Mouse (Mus musculus) layer of hippocampus, postnatal 14 days (tissue): Measurements from ENCODE around the gene Mpp3. TPM values are rescaled to one million over a fixed set of nuclear protein-coding genes. Genes with fewer than 3 reads are reported as not detected.

Source experiments
- total RNA-seq, 2 experiments: library from RNA; stranded (reverse); gene quantifications; 2 replicates each; pipeline ENCODE4 v1.2.3; 2021

The Mpp3 gene
- total RNA-seq, 2 experiments from 2014 or later, result 87.4 to 93.8 TPM

Other genes starting within 250 kb of the Mpp3 start
- gene Etv4, start 243.1 kb downstream of the Mpp3 start, total RNA-seq, result 10 to 100 TPM; 19.3 to 22.1 TPM
- gene Meox1, start 134.1 kb downstream of the Mpp3 start, total RNA-seq, result 1 to 10 TPM; 1.9 to 2.0 TPM
- not detected for gene Sost, start 61.4 kb downstream of the Mpp3 start, total RNA-seq
- not detected for gene Cfap97d1, start 44.2 kb downstream of the Mpp3 start, total RNA-seq
- gene Dusp3, start 41.4 kb downstream of the Mpp3 start, total RNA-seq, result 100 to 1,000 TPM; 156 to 159 TPM
- gene Cd300lg, start 13.0 kb upstream of the Mpp3 start, total RNA-seq, result under 1 TPM; 0.24 to 0.32 TPM
- 100 to 1,000 TPM; 139 to 144 TPM for gene Mpp2, start 60.1 kb upstream of the Mpp3 start, total RNA-seq
- not detected for gene Ppy, start 72.9 kb upstream of the Mpp3 start, total RNA-seq
- gene Pyy, start 79.4 kb upstream of the Mpp3 start, total RNA-seq, result not detected
- not detected for gene Nags, start 117.1 kb upstream of the Mpp3 start, total RNA-seq
- gene Tmem101, start 127.9 kb upstream of the Mpp3 start, total RNA-seq, result 10 to 100 TPM; 26.4 to 29.2 TPM
- 10 to 100 TPM; 65.9 to 72.8 TPM for gene Lsm12, start 156.8 kb upstream of the Mpp3 start, total RNA-seq
- 10 to 100 TPM; 49.2 to 49.5 TPM for gene G6pc3, start 161.2 kb upstream of the Mpp3 start, total RNA-seq
- gene Hdac5, start 201.7 kb upstream of the Mpp3 start, total RNA-seq, result 100 to 1,000 TPM; 171 to 197 TPM
- under 1 TPM; 0.76 to 0.79 TPM for gene BC030867, start 220.4 kb upstream of the Mpp3 start, total RNA-seq
- under 1 TPM; 0.86 to 0.88 TPM for gene Asb16, start 240.3 kb upstream of the Mpp3 start, total RNA-seq